Mouse (Mus musculus) CD4-positive helper T cell, adult 2 months (primary cell): Measurements from ENCODE around the gene Tmem273.

Source experiments
- DNase-seq: peaks from one replicate; pipeline ENCODE4 v3.0.0-alpha.2; 2012; ENCODE audit warnings: low read depth, missing footprints, low spot score

The Tmem273 gene

DNA sequence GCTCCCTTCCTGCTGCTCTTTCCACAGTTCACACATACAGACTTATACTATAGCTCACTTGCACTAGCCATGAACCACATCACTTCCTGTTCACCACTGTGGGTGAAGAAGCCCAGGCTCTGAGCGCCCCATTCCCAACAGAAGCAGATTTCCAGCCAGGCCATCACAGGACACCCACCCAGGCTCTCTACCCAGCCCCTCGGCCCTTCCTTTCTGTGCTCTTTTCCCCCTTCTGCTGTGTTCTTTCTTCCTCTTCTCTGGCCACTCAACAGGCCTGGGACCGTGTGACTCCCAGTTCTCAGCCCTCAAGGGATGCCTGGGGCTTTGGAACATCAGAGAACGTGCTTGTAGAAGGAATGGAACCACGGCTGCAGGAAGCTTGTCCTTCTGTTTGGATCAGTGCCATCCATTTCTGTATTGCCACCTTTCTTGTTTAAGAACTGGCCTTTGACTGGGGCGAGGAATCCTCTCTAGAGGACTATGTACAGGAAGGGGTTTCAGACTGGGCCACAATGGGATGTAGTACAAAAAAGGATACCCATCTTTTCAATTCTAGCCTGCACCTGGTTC, 73.3 kb downstream of the Tmem273 start:
- DNase-seq: no peak

DNA sequence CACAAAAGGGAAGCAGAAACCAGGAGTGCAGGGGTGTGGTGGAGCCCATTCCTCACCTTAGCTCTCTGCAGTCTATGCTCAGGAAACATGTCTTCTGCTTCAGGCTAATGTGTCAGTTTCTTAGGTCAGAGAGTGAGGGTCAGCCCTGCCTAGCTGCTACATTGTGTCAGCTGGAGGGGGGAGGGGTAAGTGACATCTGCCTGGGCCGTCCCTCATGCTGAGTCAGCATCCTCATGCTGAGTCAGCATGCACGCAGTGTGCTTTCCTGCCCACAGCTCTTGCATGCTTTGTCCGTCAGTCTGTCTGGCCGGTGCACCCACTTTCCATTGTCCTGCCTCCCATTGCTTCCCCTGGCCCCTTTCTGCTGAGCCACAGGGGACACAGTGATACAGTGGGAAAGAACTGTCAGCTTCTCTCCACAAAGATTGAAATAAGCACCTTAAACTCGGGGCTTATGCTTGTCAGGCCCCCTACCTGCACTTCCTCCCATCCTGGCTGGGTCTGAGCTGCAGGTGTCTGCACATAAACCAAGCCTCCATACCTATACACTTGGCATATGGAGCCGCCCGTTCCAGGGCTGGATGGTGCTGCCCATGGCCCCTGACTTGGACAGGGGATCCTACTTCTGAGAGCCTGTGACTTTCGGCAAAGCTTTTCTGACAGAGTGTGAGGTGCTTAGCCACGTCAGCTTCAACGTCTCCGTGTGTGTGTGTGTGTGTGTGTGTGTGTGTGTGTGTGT, 74.2 kb downstream of the Tmem273 start:
- DNase-seq: no peak

DNA sequence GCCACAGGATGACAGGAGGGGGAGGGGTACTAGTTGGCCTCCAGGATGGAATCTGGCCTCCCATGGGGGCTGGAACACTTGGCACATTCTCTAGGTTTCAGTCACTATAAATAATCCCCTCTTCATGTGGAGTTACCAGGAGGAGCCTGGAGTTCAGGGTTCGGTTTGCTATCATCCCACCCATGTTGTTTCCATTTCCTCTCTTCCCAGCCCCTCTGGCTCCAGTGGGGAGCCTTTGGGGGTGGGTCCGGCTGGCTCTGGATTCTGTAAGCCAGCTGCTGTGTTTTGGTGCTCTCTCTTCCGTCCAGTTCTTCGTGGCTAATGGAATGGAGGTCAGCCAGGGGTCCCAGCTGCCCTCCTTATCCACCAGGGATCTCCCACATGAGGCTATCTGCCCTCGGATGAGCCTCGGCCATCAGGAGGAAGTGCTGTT, 75.4 kb downstream of the Tmem273 start:
- DNase-seq: no peak

DNA sequence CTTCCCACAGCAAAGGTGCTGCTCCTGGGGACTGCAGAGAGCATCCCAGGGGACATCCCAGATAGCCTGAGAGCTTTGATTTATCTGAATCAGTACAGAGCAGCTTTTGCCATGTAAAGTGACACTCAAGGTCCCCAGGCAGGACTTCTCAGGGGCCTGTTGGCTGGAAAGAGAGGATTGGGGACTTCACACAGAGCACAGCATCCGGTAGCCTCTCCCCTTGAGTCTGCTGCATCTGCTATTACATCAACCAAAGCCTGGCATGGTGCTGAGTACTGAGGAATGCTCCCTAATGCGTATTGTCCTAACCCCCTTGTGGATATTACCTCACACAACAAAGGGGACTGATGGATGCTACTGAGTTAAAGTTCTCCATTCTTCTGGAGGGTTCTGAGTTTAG, 75.9 kb downstream of the Tmem273 start:
- DNase-seq: no peak

DNA sequence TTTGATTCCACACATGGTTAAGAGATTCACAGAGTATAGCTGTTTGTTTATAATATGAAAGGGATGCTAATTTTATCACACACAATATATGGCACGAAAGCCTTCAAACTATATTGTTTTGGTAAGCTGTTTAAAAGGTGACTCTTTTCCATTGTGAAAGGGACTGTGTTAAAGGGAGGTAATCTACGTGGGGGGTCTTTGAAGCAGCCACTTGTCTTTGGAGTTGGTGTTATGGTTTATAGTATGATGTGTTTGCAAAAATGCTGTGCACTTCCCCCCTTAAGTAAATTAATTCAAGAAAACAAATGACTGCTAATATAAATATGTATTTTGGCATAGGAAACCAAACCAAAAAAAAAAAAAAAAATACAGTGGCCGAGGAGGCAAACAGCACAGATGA, 79.6 kb downstream of the Tmem273 start:
- DNase-seq: no peak
